Mouse (Mus musculus) embryonic facial prominence, embryonic 10.5 days (tissue): ENCODE results near the gene Atrip. TPM values are rescaled to one million over a fixed set of nuclear protein-coding genes. Genes with fewer than 3 reads are reported as not detected.

ENCODE experiments used
- DNase-seq: peaks from one replicate; pipeline ENCODE4 v3.0.0-alpha.2; 2017; ENCODE audit warnings: low spot score
- H3K27ac ChIP-seq: fragments of 300-500 bp; sonication (generic); replicated peaks from 2 replicates; pipeline ENCODE4 v1.5.1; 2016; ENCODE audit warnings: mild to moderate bottlenecking
- H3K27me3 ChIP-seq: fragments of 300-500 bp; sonication (generic); replicated peaks from 2 replicates; pipeline ENCODE4 v1.6.1; 2016; ENCODE audit warnings: low read depth, mild to moderate bottlenecking; ENCODE audit not compliant: poor library complexity, severe bottlenecking
- H3K36me3 ChIP-seq: fragments of 300-500 bp; sonication (generic); replicated peaks from 2 replicates; pipeline ENCODE4 v1.6.1; 2016; ENCODE audit warnings: mild to moderate bottlenecking, moderate library complexity
- H3K4me1 ChIP-seq: fragments of 300-500 bp; sonication (generic); 2 replicates; pipeline ENCODE4 v1.6.1; 2016
- H3K4me3 ChIP-seq: fragments of 300-500 bp; sonication (generic); 2 replicates; pipeline ENCODE4 v1.5.1; 2016; ENCODE audit warnings: mild to moderate bottlenecking, moderate library complexity
- H3K9me3 ChIP-seq: fragments of 300-500 bp; sonication (generic); 2 replicates; pipeline ENCODE4 v1.6.1; 2016; ENCODE audit warnings: mild to moderate bottlenecking
- WGBS: fragments of 180-500 bp; shearing (Covaris S2); methylation state at CpG from one replicate; pipeline ENCODE4 v1.1.7; 2016; 5-methylcytosine and 5-hydroxymethylcytosine counted together
- polyA plus RNA-seq: library from polyadenylated mRNA; unstranded; fragments of >200 nt; fragmentation: Nextera tagmentation; extraction: Ambion mirVana; gene quantifications from 2 replicates; pipeline ENCODE4 v1.2.1, GENCODE M21; 2016

Atrip gene
- polyA plus RNA-seq, 1 experiment from 2014 or later: 35.9 TPM

GRCm38 (mm10) chr9:109068095-109068735, 5.7 kb downstream of the Atrip start:
- Histone ChIP-seq H3K4me3 (no peak overlapping the region), H3K9me3 (no peaks in the 10 kb centered on the region), H3K36me3 (peaks cover 90% of the 10 kb centered on the region), H3K27ac (no peak overlapping the region), H3K4me1 (peaks cover 14% of the 10 kb centered on the region), H3K27me3 (no peaks in the 10 kb centered on the region)
- WGBS: 95% methylated on average over 3 of the region's 3 CpGs
- DNase-seq: no peak

DNA sequence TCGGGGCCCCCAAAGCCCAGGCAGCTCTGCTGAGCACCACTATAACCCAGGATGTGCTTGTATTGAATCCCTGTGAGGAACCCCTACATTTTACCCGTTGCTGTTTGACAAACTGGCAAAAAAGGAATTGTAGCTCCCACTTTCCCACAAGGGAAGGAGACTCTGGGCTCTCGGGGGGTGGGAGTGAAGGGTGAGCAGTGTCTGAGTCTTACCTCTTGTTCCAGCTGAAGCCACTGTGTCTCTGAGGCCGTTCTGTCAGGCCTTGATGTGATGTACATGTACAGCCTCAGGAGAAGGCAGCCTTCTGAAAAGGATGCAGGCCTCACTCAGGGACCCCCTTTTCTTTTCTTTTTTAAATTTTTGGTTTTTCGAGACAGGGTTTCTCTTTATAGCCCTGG, 13.0 kb downstream of the Atrip start:
- no peak for DNase-seq
- Histone ChIP-seq H3K36me3 (peaks cover 93% of the 10 kb centered on the region), H3K9me3 (no peaks in the 10 kb centered on the region), H3K27me3 (no peaks in the 10 kb centered on the region), H3K4me1 (peaks cover 18% of the 10 kb centered on the region), H3K27ac (no peak overlapping the region), H3K4me3 (no peak overlapping the region)
- WGBS: 93% methylated on average over 5 of the region's 5 CpGs

- peaks cover 20% of the 10 kb centered on the region for H3K4me1 ChIP-seq
- H3K9me3 ChIP-seq: no peaks in the 10 kb centered on the region
- peaks cover 88% of the 10 kb centered on the region for H3K36me3 ChIP-seq
- WGBS: 89% methylated on average over 16 of the region's 16 CpGs
- no peak for DNase-seq
- no peak overlapping the region for H3K4me3 ChIP-seq
- H3K27me3 ChIP-seq: no peaks in the 10 kb centered on the region
- H3K27ac ChIP-seq: peak overlapping the region; percentile 86; the same call in 1 of the 2 replicates
These were observed 13.6 kb downstream of the Atrip start for GRCm38 (mm10) chr9:109060184-109060897.

GRCm38 (mm10) chr9:109059136-109059903, 14.6 kb downstream of the Atrip start, which contains the start of gene Trex1:
Trex1 (minus strand) TSS chr9:109059734.
- peaks cover 78% of the 10 kb centered on the region for H3K36me3 ChIP-seq
- peak within 1 kb of the TSS; percentile 86 for H3K27ac ChIP-seq
- H3K9me3 ChIP-seq: no peaks in the 10 kb centered on the region
- peaks cover 30% of the 10 kb centered on the region for H3K4me1 ChIP-seq
- peak; percentile 87 for DNase-seq
- 27% methylated on average over 15 of the region's 15 CpGs for WGBS
- peak within 1 kb of the TSS; percentile 48 for H3K4me3 ChIP-seq
- no peaks in the 10 kb centered on the region for H3K27me3 ChIP-seq

GRCm38 (mm10) chr9:109058006-109058765, 15.7 kb downstream of the Atrip start:
- DNase-seq: no peak
- 94% methylated on average over 19 of the region's 19 CpGs for WGBS
- Histone ChIP-seq H3K4me1 (peaks cover 37% of the 10 kb centered on the region), H3K36me3 (peaks cover 67% of the 10 kb centered on the region), H3K9me3 (no peaks in the 10 kb centered on the region), H3K4me3 (no peak overlapping the region), H3K27me3 (no peaks in the 10 kb centered on the region), H3K27ac (0 out of 2 replicates have a peak overlapping the region, but pooled peaks have one; percentile 86)

- H3K27me3 ChIP-seq: no peaks in the 10 kb centered on the region
- DNase-seq: no peak
- peaks cover 60% of the 10 kb centered on the region for H3K36me3 ChIP-seq
- H3K4me1 ChIP-seq: peaks cover 37% of the 10 kb centered on the region
- 95% methylated on average over 5 of the region's 5 CpGs for WGBS
- no peak overlapping the region for H3K27ac ChIP-seq
- no peaks in the 10 kb centered on the region for H3K9me3 ChIP-seq
- no peak overlapping the region for H3K4me3 ChIP-seq
These were observed 16.4 kb downstream of the Atrip start for GRCm38 (mm10) chr9:109057543-109057942.

DNA sequence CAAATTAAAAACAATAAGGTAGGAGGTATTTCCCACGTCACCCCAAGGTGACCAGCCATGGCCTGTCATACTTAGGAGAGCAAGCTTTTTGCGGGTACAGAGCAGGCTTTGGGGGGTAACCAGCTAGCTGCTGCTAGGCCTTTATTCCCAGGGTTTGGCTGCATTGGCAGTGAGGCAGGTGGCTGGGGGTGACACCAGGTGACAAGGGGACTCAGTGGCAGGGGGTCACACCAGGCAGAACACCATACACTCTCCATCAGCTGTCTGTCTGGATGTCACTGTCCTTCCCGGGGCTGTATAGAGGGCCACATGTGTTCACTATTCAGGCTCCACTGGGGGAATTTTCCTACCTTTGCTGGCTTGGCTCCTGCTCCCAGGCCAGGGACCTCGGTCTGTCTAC, 17.0 kb downstream of the Atrip start:
- H3K9me3 ChIP-seq: no peaks in the 10 kb centered on the region
- H3K36me3 ChIP-seq: peaks cover 55% of the 10 kb centered on the region
- H3K4me1 ChIP-seq: peaks cover 37% of the 10 kb centered on the region
- WGBS: 84% methylated on average over 4 of the region's 4 CpGs
- no peaks in the 10 kb centered on the region for H3K27me3 ChIP-seq
- no peak overlapping the region for H3K4me3 ChIP-seq
- H3K27ac ChIP-seq: no peak overlapping the region
- DNase-seq: no peak

DNA sequence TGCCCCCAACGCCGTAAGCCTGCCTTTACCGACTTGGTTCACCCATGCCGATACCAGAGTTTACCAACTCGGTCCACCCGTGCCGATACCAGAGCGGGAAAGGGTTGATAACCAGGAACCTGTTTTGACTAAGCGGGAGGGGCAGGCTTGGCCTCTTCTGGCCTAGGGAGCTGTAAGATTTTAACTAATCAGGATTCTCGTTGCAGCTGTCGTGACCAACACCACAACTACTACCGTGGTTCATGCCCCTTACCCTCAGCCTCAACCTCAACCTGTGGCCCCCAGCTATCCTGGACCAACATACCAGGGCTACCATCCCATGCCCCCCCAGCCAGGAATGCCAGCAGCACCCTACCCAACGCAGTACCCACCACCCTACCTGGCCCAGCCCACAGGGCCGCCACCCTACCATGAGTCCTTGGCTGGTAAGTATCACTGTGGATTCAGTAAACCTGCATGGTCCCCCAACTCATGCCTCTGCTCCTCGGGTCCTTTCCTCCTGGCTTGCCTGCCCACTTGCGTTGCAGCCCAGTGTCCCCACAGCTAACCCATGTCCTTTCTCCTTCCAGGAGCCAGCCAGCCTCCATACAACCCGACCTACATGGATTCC, 17.7 kb downstream of the Atrip start:
- H3K4me3 ChIP-seq: no peak overlapping the region
- no peaks in the 10 kb centered on the region for H3K27me3 ChIP-seq
- no peak for DNase-seq
- no peaks in the 10 kb centered on the region for H3K9me3 ChIP-seq
- H3K36me3 ChIP-seq: peaks cover 56% of the 10 kb centered on the region
- WGBS: 93% methylated on average over 17 of the region's 17 CpGs
- H3K27ac ChIP-seq: no peak overlapping the region
- H3K4me1 ChIP-seq: peaks cover 37% of the 10 kb centered on the region

- Histone ChIP-seq H3K36me3 (peaks cover 49% of the 10 kb centered on the region), H3K27ac (peak overlapping the region; percentile 74)
These were observed 18.5 kb downstream of the Atrip start for GRCm38 (mm10) chr9:109055271-109056030.

GRCm38 (mm10) chr9:109054712-109055111, 19.2 kb downstream of the Atrip start:
- Histone ChIP-seq H3K36me3 (peaks cover 45% of the 10 kb centered on the region), H3K4me3 (peak overlapping the region; percentile 42)
- WGBS: 7% methylated on average over 7 of the region's 7 CpGs

More at GRCm38 (mm10) chr9:109055271-109056030, 18.5 kb downstream of the Atrip start:
- WGBS: 90% methylated on average over 12 of the region's 12 CpGs
- Histone ChIP-seq H3K27me3 (no peaks in the 10 kb centered on the region), H3K4me1 (peaks cover 37% of the 10 kb centered on the region), H3K4me3 (peak overlapping the region; percentile 42), H3K9me3 (no peaks in the 10 kb centered on the region)
- no peak for DNase-seq

DNA sequence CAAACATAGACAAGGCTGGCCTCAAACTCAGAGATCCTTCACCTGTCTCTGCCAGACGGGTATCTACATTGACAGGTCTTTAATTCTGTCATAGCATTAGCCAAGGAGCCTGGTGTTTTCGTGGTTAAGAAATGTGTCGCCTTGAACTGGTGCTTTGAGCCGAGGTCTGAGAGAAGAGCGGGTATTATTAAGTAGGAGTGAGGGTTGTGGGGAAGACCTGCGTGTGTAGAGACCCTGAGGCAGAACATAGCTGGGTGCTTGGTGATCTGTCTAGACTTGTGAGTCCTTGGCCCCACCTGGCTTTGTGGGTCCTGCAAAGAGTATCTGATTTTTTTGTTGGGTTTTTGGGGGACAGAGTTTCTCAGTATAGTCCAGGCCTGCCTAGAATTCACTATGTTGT, 20.1 kb downstream of the Atrip start:
- WGBS: 77% methylated on average over 6 of the region's 6 CpGs
- Histone ChIP-seq H3K4me3 (no peak overlapping the region), H3K27me3 (no peaks in the 10 kb centered on the region), H3K4me1 (peaks cover 32% of the 10 kb centered on the region), H3K36me3 (peaks cover 44% of the 10 kb centered on the region), H3K9me3 (no peaks in the 10 kb centered on the region), H3K27ac (peak overlapping the region; percentile 74; the same call in 1 of the 2 replicates)
- DNase-seq: no peak

More at GRCm38 (mm10) chr9:109054712-109055111, 19.2 kb downstream of the Atrip start:
- no peaks in the 10 kb centered on the region for H3K27me3 ChIP-seq
- DNase-seq: peak; percentile 66
- H3K4me1 ChIP-seq: peaks cover 39% of the 10 kb centered on the region
- H3K27ac ChIP-seq: peak overlapping the region; percentile 74
- no peaks in the 10 kb centered on the region for H3K9me3 ChIP-seq
